Mouse (Mus musculus) adrenal gland, postnatal 25 days (tissue): ENCODE measurements at regions not wholly inside any gene's neighbourhood (a gene's known extent, or its start where the extent isn't known, plus 50 kb on each side); places are given as distances from the start of the nearest gene placed in this dataset.

Experiments used
- DNase-seq: peaks from one replicate; pipeline ENCODE4 v3.0.0; 2021; ENCODE audit warnings: mixed read lengths

GRCm38 (mm10) chr11:8377301-8377700, 287.0 kb downstream of the Tns3 start:
- DNase-seq: no peak

DNA sequence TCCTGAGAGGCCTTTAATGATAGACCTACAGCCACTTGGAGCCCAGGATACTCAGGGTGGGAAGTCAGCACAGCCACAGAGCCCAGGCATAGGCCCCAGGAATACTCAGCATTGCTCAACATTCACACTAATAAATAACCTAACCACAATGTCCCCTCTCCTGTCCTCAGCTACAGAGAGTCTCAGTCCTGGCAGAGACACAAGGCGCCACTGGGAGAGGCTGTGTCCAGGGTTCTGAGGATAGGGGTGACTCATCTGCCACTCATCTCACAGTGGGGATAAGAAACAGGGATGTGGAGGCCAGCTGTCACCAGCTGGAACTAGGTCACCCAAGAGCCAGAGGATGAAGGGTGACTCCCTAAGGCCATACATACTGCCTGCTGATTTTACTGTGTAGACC, 298.8 kb downstream of the Tns3 start:
- peak; percentile 60 for DNase-seq

DNA sequence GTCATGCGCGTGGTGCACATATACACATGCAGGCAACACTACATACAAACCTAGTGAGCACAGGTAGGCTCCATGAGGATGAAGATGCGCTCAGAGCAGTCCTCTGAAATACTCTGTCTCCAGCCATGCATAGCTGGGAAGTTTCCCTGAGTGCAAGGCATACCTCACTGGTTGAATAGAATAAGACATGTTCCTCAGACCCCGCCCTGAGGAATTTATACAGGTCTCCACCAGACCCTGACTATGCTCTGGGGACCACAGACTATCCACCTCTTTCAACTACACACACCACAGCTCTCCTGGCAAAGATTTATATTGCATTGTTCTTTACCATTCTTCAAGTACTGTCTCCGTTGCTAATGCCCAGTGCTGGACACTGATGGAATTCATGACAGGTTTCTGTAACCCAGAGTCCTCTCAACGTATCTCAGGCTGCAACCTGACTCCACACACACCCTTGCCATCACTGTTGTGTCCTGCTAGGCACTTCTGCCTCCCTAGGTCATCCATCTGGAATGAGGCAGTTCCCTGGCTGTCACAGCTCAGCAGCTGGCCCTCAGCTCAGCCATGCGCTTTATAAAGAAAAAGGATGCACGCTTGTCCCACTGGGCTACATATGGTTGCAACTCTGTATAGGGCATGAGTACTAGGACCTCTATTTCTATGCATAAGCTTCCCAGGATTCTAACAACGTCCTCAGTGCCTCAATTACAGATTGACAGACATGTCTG, 299.5 kb downstream of the Tns3 start:
- DNase-seq: no peak

GRCm38 (mm10) chr11:8344938-8345337, 319.4 kb downstream of the Tns3 start:
- DNase-seq: no peak

DNA sequence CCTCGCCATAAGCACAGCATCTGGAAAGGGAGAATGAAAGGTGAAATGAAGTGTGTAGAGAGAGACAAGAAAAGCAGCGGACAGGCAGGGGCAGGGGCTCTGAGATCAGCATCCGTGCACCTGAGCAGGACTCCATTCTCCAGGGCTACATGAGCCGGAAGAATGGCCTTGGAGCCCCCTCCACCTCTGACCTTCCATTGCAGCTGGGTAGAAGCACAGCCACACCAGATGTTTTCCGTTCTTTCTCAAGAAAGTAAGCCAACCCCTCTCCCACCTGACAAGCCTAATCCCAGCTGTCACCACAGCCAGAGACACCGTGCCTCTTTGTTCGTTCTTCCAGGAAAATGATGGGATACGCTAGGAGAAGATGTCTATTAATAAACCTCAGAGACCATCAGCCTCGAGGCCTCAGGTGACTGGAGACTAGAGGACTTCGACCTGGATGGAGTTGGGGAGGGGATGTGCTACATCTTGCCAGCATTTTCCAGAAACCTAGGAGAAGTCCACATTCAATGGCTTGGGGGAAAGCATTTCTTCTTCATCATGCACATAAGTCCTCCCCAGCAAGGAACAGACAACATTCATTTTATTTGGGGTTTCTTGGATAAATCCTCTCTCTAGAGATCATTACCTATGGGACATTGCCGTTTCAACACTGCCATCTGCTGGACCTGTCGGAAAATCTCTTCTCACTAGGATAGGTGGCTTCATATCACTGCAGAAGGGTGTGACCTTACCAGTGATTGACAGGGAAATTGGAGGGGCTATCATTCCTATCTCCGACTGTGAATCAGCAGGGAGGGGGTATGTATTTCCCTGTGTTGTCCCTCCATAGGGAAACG, 361.8 kb downstream of the Tns3 start:
- DNase-seq: peak; percentile 19

DNA sequence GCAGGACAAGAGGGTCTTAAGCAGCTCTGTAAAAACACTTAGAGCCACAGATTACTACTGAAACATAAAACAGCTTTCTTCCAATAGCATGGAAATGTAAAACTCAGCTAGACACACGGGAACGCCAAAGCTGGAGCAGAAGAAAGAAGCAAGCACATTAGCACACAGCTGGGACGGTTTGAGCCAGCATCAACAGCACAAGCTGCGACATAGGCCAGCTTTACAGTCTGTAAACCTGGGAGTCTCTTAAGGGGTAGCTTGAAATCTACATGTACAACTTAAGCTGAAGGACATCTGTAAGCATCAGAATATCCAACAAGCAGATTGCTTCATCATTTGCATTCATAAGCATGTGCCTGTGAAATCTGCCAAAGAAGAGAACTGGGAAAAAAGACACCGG, 366.9 kb downstream of the Tns3 start:
- DNase-seq: no peak

- no peak for DNase-seq
These were observed 370.9 kb downstream of the Tns3 start for GRCm38 (mm10) chr11:8293322-8294014.

DNA sequence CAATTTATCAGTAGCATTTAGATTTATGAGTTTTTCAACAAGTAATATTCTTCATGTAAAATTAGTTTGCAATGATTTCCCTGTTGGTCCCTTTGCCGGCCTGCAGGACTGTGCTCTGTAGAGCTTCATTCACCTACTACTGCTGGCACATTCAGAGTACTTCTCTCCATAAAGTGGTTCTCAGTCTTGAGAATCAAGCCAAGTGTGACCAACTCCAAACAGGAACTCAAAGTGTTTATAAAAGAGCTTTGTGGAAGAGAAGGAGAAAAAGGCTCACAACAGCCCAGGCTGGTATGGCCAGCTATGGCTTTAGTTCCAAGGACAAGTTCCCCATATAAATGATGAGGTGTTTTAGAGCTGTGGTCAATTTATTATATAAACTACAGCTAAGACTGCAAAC, 379.1 kb downstream of the Tns3 start:
- DNase-seq: no peak

GRCm38 (mm10) chr11:8275203-8275602, 389.1 kb downstream of the Tns3 start:
- no peak for DNase-seq

GRCm38 (mm10) chr11:8269171-8269570, 395.2 kb downstream of the Tns3 start:
- no peak for DNase-seq

GRCm38 (mm10) chr11:8254036-8254435, 410.3 kb downstream of the Tns3 start:
- no peak for DNase-seq

GRCm38 (mm10) chr11:8251360-8251759, 413.0 kb downstream of the Tns3 start:
- no peak for DNase-seq

GRCm38 (mm10) chr11:8249468-8249867, 414.9 kb downstream of the Tns3 start:
- DNase-seq: no peak

DNA sequence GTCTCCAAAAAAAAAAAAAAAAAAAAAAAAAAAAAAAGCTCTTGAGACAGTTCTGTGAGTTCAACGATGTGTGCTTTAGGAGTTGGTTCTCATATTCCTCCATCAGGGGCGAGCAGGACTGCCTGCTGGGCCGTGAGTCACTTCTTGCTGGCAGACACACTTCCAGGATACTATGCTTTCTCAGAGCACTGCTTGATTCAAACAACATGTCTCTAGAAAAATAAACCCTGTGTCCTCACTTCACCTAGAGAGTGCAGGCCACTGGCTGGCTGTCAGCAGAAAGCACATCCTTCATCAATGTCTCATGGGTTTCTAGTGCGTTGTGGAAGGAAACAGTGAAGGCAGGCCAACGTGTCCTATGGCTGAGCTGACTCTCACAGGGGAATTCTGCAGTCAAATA, 416.8 kb downstream of the Tns3 start:
- no peak for DNase-seq

- no peak for DNase-seq
These were observed 417.3 kb downstream of the Tns3 start for GRCm38 (mm10) chr11:8247024-8247423.

GRCm38 (mm10) chr11:8245408-8246003, 418.8 kb downstream of the Tns3 start:
- DNase-seq: no peak

- no peak for DNase-seq
These were observed 425.8 kb downstream of the Tns3 start for GRCm38 (mm10) chr11:8238498-8238897.

GRCm38 (mm10) chr11:8237556-8237955, 426.8 kb downstream of the Tns3 start:
- no peak for DNase-seq

- peak; percentile 24 for DNase-seq
These were observed 428.3 kb downstream of the Tns3 start for GRCm38 (mm10) chr11:8236056-8236455.

DNA sequence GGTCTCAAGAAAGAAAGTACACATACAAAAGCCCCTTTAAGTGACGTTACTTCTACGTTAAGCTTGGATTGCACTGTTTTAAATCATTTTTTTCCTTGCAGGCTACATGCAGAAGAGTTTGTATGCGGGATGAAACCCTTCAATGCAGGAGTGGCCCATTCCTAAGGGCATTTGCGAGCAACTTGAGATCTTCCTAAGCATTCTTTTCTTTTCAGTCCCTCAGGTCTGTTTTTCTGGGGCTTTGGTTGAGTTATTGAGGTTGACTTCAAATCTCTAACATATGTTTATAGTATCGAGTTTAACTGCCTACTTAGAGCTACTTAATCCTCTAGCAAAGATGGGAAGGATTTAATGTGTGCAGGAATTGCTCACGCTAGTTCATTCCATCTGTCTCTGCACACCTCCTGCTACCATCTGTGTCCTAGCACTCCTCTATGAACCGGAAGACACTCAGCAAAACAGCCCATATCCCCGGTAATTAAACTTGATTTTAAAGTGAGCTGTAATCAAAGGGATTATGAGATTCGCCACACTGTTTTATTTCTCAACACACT, 431.6 kb downstream of the Tns3 start:
- no peak for DNase-seq

DNA sequence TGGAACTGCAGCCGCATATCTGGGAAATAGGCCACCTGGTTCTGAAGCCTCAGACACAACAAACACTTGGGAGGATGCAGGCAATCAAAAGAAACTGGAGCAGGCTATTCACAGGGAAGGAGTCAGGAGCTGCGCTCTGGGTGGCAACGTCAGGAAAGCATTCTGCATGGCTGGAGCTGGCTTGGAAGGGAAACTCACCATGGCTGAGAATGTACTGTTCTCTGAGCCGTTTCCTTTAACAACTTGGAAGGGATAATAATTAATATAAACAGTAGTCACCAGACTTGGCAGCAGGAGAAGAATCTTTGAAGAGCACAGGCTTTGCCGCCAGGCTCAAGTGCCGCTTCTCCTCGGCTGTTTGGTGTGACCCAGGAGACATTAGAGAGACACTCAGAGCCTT, 434.5 kb downstream of the Tns3 start:
- no peak for DNase-seq

DNA sequence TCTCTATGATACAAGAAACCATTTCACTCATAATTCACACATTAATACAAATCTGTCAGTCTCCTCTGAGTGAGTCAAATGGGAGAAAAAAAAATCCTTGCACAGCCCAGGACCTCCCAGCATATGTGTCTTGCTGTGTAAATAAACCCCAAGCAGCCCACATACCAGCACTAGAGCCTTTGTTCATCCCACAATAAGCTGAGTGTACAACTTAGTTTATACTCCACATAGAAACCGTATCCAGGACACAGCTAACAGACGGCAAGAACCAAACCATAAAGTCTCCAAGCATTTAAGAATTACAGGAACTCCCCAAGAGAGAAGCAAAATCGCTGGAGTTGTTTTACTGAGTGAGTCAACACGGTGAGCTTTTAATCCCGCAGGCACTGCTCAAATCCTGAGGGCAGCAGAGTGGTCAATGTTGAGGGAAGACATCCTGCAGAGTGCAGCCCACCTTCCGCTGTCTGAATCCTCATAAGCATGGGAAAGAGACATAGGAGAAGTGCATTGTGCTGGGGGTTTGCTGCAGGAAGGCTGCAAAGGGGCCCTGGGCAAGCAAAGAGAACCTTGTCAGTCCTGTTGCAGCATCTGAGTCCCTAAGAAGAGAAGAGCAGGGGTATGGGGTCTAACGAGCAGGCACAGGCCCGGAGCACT, 436.4 kb downstream of the Tns3 start:
- no peak for DNase-seq
